Mouse (Mus musculus): ENCODE results near the gene Srp9. TPM values are rescaled to one million over a fixed set of nuclear protein-coding genes. Genes with fewer than 3 reads are reported as not detected.
A peak's percentile ranks its signal among the peaks of the same experiment; 100 is the strongest.

Gene Srp9
- polyA plus RNA-seq (2015; fragmentation: Nextera tagmentation; extraction: Ambion mirVana), result 132 and 139 TPM in 2 replicates

DNA sequence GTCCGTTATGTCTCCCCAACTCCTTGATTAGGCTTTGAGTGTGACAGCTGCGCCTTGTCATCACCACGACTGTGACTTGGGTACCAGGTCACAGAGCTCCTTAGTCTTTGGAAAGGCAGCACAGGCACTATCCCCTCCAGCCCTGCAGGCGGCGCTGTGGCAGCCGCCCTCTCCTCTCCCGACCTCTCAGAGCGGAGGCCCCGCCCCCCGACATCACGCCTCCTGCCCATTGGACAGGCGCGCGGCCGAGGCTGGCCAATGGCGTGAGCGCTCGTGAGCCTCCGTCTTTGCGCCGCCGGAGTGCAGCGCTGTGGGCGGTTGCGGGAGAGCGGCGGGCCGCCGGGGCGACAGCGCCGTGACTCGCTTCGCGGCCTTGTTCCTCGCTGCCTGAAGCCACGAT lies at the start of gene Srp9:
Srp9 (plus strand) TSS at position 232 of the 400 bp plus-strand sequence.
- Histone ChIP-seq H3K4me2 (ENCODE audit: low read length) (peak within 1 kb of the TSS; percentile 57), H3K9ac (ENCODE audit: low read depth, low read length) (peak within 1 kb of the TSS; percentile 75), H3K4me3 (ENCODE audit: low read depth, low read length) (peak within 1 kb of the TSS; percentile 71), H3K36me3 (ENCODE audit: control insufficient read depth, insufficient read depth, low read length) (no peaks in the 10 kb centered on the region), H3K27me3 (ENCODE audit: control insufficient read depth, insufficient read depth, low read depth, low read length) (no peaks in the 10 kb centered on the region), H3K27ac (ENCODE audit: low read length) (peak within 1 kb of the TSS; percentile 76), H3K4me1 (ENCODE audit: control insufficient read depth, insufficient read depth, low read length) (peaks cover 13% of the 10 kb centered on the region), H3K9me3 (replicated peaks; ENCODE audit: control insufficient read depth, low read length, poor library complexity, severe bottlenecking) (no peaks in the 10 kb centered on the region)
- under 1% methylated on average over 32 of the region's 37 CpGs for WGBS
- peak; percentile 99 for ATAC-seq

GRCm38 (mm10) chr1:182081744-182082419 lies 42.7 kb upstream of the Srp9 start:
- peaks cover 11% of the 10 kb centered on the region; the same call in 1 of the 2 replicates for H3K4me1 ChIP-seq (ENCODE audit: control insufficient read depth, insufficient read depth, low read length)
- peak overlapping the region; percentile 22; the same call in 1 of the 2 replicates for H3K27ac ChIP-seq (ENCODE audit: low read length)
- peak; percentile 58; the same call in 1 of the 2 replicates for ATAC-seq
- H3K9ac ChIP-seq (ENCODE audit: low read depth, low read length), result peak overlapping the region; percentile 38; the same call in 1 of the 2 replicates
- H3K36me3 ChIP-seq (ENCODE audit: control insufficient read depth, insufficient read depth, low read length), result no peaks in the 10 kb centered on the region
- H3K9me3 ChIP-seq (replicated peaks; ENCODE audit: control insufficient read depth, low read length, poor library complexity, severe bottlenecking), result no peaks in the 10 kb centered on the region
- H3K4me3 ChIP-seq (ENCODE audit: low read depth, low read length), result no peak overlapping the region
- no peaks in the 10 kb centered on the region for H3K27me3 ChIP-seq (ENCODE audit: control insufficient read depth, insufficient read depth, low read depth, low read length)
- WGBS, result 27% methylated on average over 16 of the region's 16 CpGs
- H3K4me2 ChIP-seq (ENCODE audit: low read length), result peak overlapping the region; percentile 31

DNA sequence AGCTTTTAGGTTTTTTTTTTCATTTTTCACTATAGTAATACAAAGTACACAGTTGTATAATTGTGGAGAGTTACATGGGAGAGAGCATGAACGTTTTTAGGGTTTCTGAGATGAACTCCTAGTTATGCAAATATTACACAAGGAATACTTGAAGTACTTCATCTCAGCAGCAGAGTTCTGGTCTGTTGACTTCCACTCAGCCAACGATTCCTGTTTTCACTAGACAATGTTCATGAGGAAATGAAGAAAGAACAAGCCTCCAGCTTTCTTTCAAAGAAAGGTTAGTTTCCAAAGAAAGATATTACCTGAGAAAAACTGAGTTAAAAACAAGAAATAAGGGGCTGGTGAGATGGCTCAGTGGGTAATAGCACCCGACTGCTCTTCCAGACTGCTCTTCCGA lies 41.1 kb upstream of the Srp9 start:
- no peak overlapping the region for H3K4me3 ChIP-seq (ENCODE audit: low read depth, low read length)
- H3K27me3 ChIP-seq (ENCODE audit: control insufficient read depth, insufficient read depth, low read depth, low read length), result no peaks in the 10 kb centered on the region
- 88% methylated on average over 4 of the region's 4 CpGs for WGBS
- no peak for ATAC-seq
- no peak overlapping the region for H3K4me2 ChIP-seq (ENCODE audit: low read length)
- peaks cover 11% of the 10 kb centered on the region; the same call in 1 of the 2 replicates for H3K4me1 ChIP-seq (ENCODE audit: control insufficient read depth, insufficient read depth, low read length)
- no peaks in the 10 kb centered on the region for H3K36me3 ChIP-seq (ENCODE audit: control insufficient read depth, insufficient read depth, low read length)
- no peaks in the 10 kb centered on the region for H3K9me3 ChIP-seq (replicated peaks; ENCODE audit: control insufficient read depth, low read length, poor library complexity, severe bottlenecking)
- no peak overlapping the region for H3K9ac ChIP-seq (ENCODE audit: low read depth, low read length)
- H3K27ac ChIP-seq (ENCODE audit: low read length), result no peak overlapping the region

- peak; percentile 66 for ATAC-seq
- H3K9me3 ChIP-seq (replicated peaks; ENCODE audit: control insufficient read depth, low read length, poor library complexity, severe bottlenecking), result no peaks in the 10 kb centered on the region
- no peaks in the 10 kb centered on the region for H3K36me3 ChIP-seq (ENCODE audit: control insufficient read depth, insufficient read depth, low read length)
- WGBS, result 31% methylated on average over 7 of the region's 7 CpGs
- H3K27ac ChIP-seq (ENCODE audit: low read length), result 0 out of 2 replicates have a peak overlapping the region, but pooled peaks have one; percentile 28
- H3K4me2 ChIP-seq (ENCODE audit: low read length), result no peak overlapping the region
- H3K27me3 ChIP-seq (ENCODE audit: control insufficient read depth, insufficient read depth, low read depth, low read length), result no peaks in the 10 kb centered on the region
- no peak overlapping the region for H3K4me3 ChIP-seq (ENCODE audit: low read depth, low read length)
- no peak overlapping the region for H3K9ac ChIP-seq (ENCODE audit: low read depth, low read length)
- peaks cover 29% of the 10 kb centered on the region for H3K4me1 ChIP-seq (ENCODE audit: control insufficient read depth, insufficient read depth, low read length)
Measured at GRCm38 (mm10) chr1:182086759-182087158, 37.8 kb upstream of the Srp9 start.

DNA sequence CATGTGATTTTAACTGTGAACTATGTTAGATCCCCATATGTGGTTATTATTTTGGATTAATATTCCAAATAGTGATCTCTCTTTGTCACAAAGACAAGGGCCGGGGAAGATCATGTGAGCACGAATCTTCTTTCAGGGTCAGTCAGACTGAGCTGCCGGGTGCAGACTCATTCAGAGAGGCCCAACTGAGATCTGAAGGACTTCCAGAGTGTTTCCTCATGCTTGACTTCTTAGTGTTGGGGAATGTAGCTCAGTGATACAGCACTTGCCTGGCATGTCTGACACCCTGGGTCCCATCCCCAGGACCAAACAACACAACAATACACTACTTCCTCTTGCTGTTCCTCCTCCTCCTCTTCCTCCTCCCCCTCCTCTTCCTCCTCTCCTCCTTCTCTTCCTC lies 37.2 kb upstream of the Srp9 start:
- Histone ChIP-seq H3K36me3 (ENCODE audit: control insufficient read depth, insufficient read depth, low read length) (no peaks in the 10 kb centered on the region), H3K4me3 (ENCODE audit: low read depth, low read length) (no peak overlapping the region), H3K9ac (ENCODE audit: low read depth, low read length) (no peak overlapping the region), H3K27ac (ENCODE audit: low read length) (no peak overlapping the region), H3K27me3 (ENCODE audit: control insufficient read depth, insufficient read depth, low read depth, low read length) (no peaks in the 10 kb centered on the region), H3K4me2 (ENCODE audit: low read length) (no peak overlapping the region), H3K4me1 (ENCODE audit: control insufficient read depth, insufficient read depth, low read length) (peaks cover 24% of the 10 kb centered on the region), H3K9me3 (replicated peaks; ENCODE audit: control insufficient read depth, low read length, poor library complexity, severe bottlenecking) (no peaks in the 10 kb centered on the region)
- ATAC-seq, result no peak
- WGBS, result 83% methylated on average over 3 of the region's 3 CpGs

DNA sequence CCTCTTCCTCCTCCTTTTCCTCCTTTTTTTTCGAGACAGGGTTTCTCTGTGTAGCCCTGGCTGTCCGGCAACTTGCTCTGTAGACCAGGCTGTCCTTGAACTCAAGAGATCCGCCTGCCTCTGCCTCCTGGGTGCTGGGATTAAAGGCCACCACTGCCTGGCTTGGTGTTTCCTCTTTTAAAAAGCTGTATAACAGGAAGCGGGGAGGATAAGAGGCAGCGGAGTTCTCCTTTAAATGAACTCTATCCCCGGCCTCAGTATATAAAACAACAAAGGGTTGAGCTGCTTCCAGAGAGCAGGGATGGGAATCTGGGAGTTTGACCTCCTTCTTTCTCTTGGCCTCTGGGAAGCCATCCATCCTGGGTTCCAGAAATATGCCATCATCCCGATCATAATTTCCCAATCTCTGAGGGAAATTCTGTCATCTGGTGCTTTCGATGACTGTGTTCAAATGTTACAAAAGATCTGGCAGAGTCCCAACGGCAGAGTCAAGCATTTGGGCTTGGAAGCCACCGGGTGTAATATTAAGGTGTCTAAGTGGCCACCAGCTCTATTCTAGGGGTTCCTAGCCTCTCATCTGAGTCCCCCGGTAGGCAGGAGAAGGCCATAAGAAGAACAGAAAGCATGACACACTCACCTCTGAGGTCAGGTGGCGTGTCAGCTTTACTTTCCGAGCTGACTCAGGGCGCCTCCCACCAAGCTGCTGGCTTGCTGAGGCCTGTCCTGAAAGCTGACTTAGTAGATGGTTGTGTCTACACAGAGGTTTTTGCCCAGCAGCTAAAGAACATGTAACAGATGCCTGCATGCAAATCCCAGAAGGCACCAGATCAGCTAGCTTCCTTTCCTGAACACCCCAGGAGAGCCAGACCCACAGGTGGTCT lies 36.5 kb upstream of the Srp9 start:
- H3K9me3 ChIP-seq (replicated peaks; ENCODE audit: control insufficient read depth, low read length, poor library complexity, severe bottlenecking), result no peaks in the 10 kb centered on the region
- no peak overlapping the region for H3K4me3 ChIP-seq (ENCODE audit: low read depth, low read length)
- H3K9ac ChIP-seq (ENCODE audit: low read depth, low read length), result no peak overlapping the region
- no peak overlapping the region for H3K4me2 ChIP-seq (ENCODE audit: low read length)
- H3K4me1 ChIP-seq (ENCODE audit: control insufficient read depth, insufficient read depth, low read length), result peaks cover 21% of the 10 kb centered on the region
- WGBS, result 89% methylated on average over 14 of the region's 14 CpGs
- no peaks in the 10 kb centered on the region for H3K27me3 ChIP-seq (ENCODE audit: control insufficient read depth, insufficient read depth, low read depth, low read length)
- no peak overlapping the region for H3K27ac ChIP-seq (ENCODE audit: low read length)
- no peak for ATAC-seq
- no peaks in the 10 kb centered on the region for H3K36me3 ChIP-seq (ENCODE audit: control insufficient read depth, insufficient read depth, low read length)

DNA sequence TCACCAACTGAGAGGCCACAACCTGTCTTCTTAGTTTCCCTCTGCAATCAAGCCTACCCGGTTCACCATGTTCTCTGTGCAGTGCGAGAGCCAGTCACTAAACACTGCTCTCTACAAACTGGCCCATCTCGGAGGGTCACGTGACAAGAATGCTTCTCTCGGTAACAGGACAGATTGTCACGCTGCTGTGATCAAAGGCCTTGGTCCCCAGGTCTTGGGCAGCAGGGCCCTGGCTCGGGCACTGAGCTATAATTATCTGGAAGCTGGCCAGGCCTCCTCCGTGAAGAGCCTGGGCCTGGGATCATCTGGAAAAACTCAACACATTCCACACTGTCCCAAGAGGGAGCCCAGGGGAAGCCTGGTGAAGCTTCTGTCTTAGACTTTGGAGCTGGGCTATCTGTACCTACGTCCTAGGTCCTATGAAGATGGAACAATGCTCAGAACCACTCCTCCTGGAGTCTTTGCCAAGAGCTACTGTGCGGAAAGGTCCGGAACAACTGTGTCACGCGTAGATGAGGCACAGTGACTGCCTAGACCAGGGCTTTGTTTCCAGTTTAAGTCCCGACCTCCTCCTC lies 35.6 kb upstream of the Srp9 start:
- no peaks in the 10 kb centered on the region for H3K36me3 ChIP-seq (ENCODE audit: control insufficient read depth, insufficient read depth, low read length)
- no peaks in the 10 kb centered on the region for H3K27me3 ChIP-seq (ENCODE audit: control insufficient read depth, insufficient read depth, low read depth, low read length)
- no peak overlapping the region for H3K4me2 ChIP-seq (ENCODE audit: low read length)
- peaks cover 21% of the 10 kb centered on the region for H3K4me1 ChIP-seq (ENCODE audit: control insufficient read depth, insufficient read depth, low read length)
- WGBS, result 39% methylated on average over 14 of the region's 14 CpGs
- no peak overlapping the region for H3K4me3 ChIP-seq (ENCODE audit: low read depth, low read length)
- H3K9ac ChIP-seq (ENCODE audit: low read depth, low read length), result no peak overlapping the region
- no peaks in the 10 kb centered on the region for H3K9me3 ChIP-seq (replicated peaks; ENCODE audit: control insufficient read depth, low read length, poor library complexity, severe bottlenecking)
- ATAC-seq, result peak; percentile 41; the same call in 1 of the 2 replicates
- H3K27ac ChIP-seq (ENCODE audit: low read length), result peak overlapping the region; percentile 8; the same call in 1 of the 2 replicates

- peak; percentile 30; the same call in 1 of the 2 replicates for ATAC-seq
- H3K9me3 ChIP-seq (replicated peaks; ENCODE audit: control insufficient read depth, low read length, poor library complexity, severe bottlenecking), result no peaks in the 10 kb centered on the region
- H3K4me3 ChIP-seq (ENCODE audit: low read depth, low read length), result no peak overlapping the region
- H3K27ac ChIP-seq (ENCODE audit: low read length), result peak overlapping the region; percentile 62
- no peak overlapping the region for H3K9ac ChIP-seq (ENCODE audit: low read depth, low read length)
- no peaks in the 10 kb centered on the region for H3K36me3 ChIP-seq (ENCODE audit: control insufficient read depth, insufficient read depth, low read length)
- H3K4me2 ChIP-seq (ENCODE audit: low read length), result no peak overlapping the region
- H3K4me1 ChIP-seq (ENCODE audit: control insufficient read depth, insufficient read depth, low read length), result peaks cover 21% of the 10 kb centered on the region
- no peaks in the 10 kb centered on the region for H3K27me3 ChIP-seq (ENCODE audit: control insufficient read depth, insufficient read depth, low read depth, low read length)
- WGBS, result 36% methylated on average over 15 of the region's 15 CpGs
Measured at GRCm38 (mm10) chr1:182089600-182090297, 34.8 kb upstream of the Srp9 start.

Measured in midbrain, embryonic 16.5 days (tissue).